ENCODE assay signal across 33 mouse cellular contexts in genomic region chr4:140755811-140756210, GRCm38 (mm10). TPM values are rescaled to one million over a fixed set of nuclear protein-coding genes. Genes with fewer than 3 reads are reported as not detected.
DNase-seq lines count a peak whose midpoint lies in the region.
"Had no signal": no experiment of that assay in that cellular context is flagged by ENCODE, and none has a peak within 500 bp of the region (broad histone marks: within the 10 kb centered on the region; RNA-seq: fewer than 3 reads in every experiment).

No protein-coding gene starts in this region.

- peak; percentile 79 to 89 for DNase-seq in adrenal gland, adult (ENCODE audit: inconsistent age in 2 of 2, low spot score in 1 of 2)
- DNase-seq in adrenal gland, postnatal 4 days (ENCODE audit: low spot score in 2 of 2): no peak
- peak; percentile 80 for DNase-seq in adrenal gland, adult 2 months
- peak; percentile 59 for DNase-seq in adrenal gland, postnatal 14 days
- no peak for DNase-seq in embryo, embryonic 10.5 days (ENCODE audit: low spot score)
- DNase-seq in left cerebral cortex, postnatal 14 days (ENCODE audit: low spot score in 2 of 2): no peak
- DNase-seq: cerebellum, adult 18-20 months; cerebellum, adult 9-10 months; cerebellum, postnatal 14 days; embryo, embryonic 11 days; forebrain, postnatal 0 days; gastrocnemius, adult 2 months; gastrocnemius, postnatal 14 days; heart, adult 11 months; kidney, adult 2 months had no signal

- intact Hi-C loops in left cerebral cortex, postnatal 14 days (cut with DNase I): no loop called here

RNA-seq across cellular contexts. Expression of gene Padi6, which starts 13.4 kb away (rescaled TPM):
- under 1 TPM in 1 of 2 experiments, not detected in 1; 0.73 TPM for total RNA-seq in adrenal gland, postnatal 4 days (2021)
- not detected for total RNA-seq in adrenal gland, adult 2 months (2021)
- polyA plus RNA-seq in adrenal gland, adult 2 months (2012; rRNA removed): not detected in 2 replicates
- total RNA-seq in adrenal gland, postnatal 14 days (2021): not detected in 2 replicates
- total RNA-seq in left cerebral cortex, postnatal 14 days (2021): under 1 TPM; 0.55 to 0.77 TPM
- total RNA-seq: CH12.LX; forebrain, postnatal 0 days; G1E; gastrocnemius, adult 2 months; gastrocnemius, postnatal 14 days; heart, adult 8-10 months; heart, postnatal 25 days had no signal
- polyA plus RNA-seq: brain, embryonic 14.5 days; embryonic facial prominence, embryonic 10.5 days; embryonic facial prominence, embryonic 13.5 days; erythroblast, embryonic 14.5 days; forebrain, embryonic 14.5 days; G1E; heart, embryonic 11.5 days; heart, embryonic 14.5 days; heart, postnatal 0 days; hindbrain, embryonic 10.5 days; hindbrain, embryonic 15.5 days; intestine, postnatal 0 days; kidney, adult 2 months; kidney, embryonic 14.5 days; Patski had no signal

RNA-seq across cellular contexts. Expression of gene Padi4, which starts 18.2 kb away (rescaled TPM):
- 1 to 10 TPM; 1.4 to 2.7 TPM for total RNA-seq in adrenal gland, postnatal 4 days (2021)
- 1 to 10 TPM in 1 of 2 experiments, under 1 TPM in 1; 0.62 to 1.8 TPM for total RNA-seq in adrenal gland, adult 2 months (2021)
- polyA plus RNA-seq in adrenal gland, adult 2 months (2012; rRNA removed): 0.76 and 0.99 TPM in 2 replicates
- 0.75 and 0.85 TPM in 2 replicates for total RNA-seq in adrenal gland, postnatal 14 days (2021)
- total RNA-seq in left cerebral cortex, postnatal 14 days (2021): not detected
- total RNA-seq: CH12.LX; forebrain, postnatal 0 days; G1E; gastrocnemius, adult 2 months had no signal
- polyA plus RNA-seq: embryonic facial prominence, embryonic 13.5 days; erythroblast, embryonic 14.5 days; forebrain, embryonic 14.5 days had no signal

RNA-seq across cellular contexts. Expression of gene Padi3, which starts 54.6 kb away (rescaled TPM):
- not detected for total RNA-seq in adrenal gland, postnatal 4 days (2021)
- total RNA-seq in adrenal gland, adult 2 months (2021): not detected
- polyA plus RNA-seq in adrenal gland, adult 2 months (2012; rRNA removed): not detected in 2 replicates
- total RNA-seq in adrenal gland, postnatal 14 days (2021): not detected in 2 replicates
- total RNA-seq in left cerebral cortex, postnatal 14 days (2021): under 1 TPM in 1 of 2 experiments, not detected in 1; 0.11 TPM
- total RNA-seq: forebrain, postnatal 0 days had no signal
- polyA plus RNA-seq: erythroblast, embryonic 14.5 days; forebrain, embryonic 14.5 days; heart, embryonic 14.5 days; hindbrain, embryonic 15.5 days; intestine, embryonic 14.5 days; Patski had no signal

RNA-seq across cellular contexts. Expression of gene Rcc2, which starts 55.5 kb away (rescaled TPM):
- 100 to 1,000 TPM in 1 of 2 experiments, 10 to 100 TPM in 1; 98.2 to 106 TPM for total RNA-seq in adrenal gland, postnatal 4 days (2021)
- total RNA-seq in adrenal gland, adult 2 months (2021): 10 to 100 TPM; 62.7 to 64.2 TPM
- 43.1 and 50.1 TPM in 2 replicates for polyA plus RNA-seq in adrenal gland, adult 2 months (2012; rRNA removed)
- 71.3 and 74.2 TPM in 2 replicates for total RNA-seq in adrenal gland, postnatal 14 days (2021)
- total RNA-seq in left cerebral cortex, postnatal 14 days (2021): 10 to 100 TPM; 67.2 to 69.5 TPM

Comparison
In these comparisons a context has a peak if more than half of its experiments do, and no peak if none do; other contexts are left out.
1. DNase-seq: peak in adrenal gland, adult (2 of 2), adrenal gland, adult 2 months (single experiment) and adrenal gland, postnatal 14 days (single experiment); none in adrenal gland, postnatal 4 days (0 of 2), embryo, embryonic 10.5 days (single experiment) and left cerebral cortex, postnatal 14 days (0 of 2).